Mouse (Mus musculus): Measurements from ENCODE around the gene Syne1. TPM values are rescaled to one million over a fixed set of nuclear protein-coding genes. Genes with fewer than 3 reads are reported as not detected.

Syne1 gene
- polyA plus RNA-seq, 1 experiment, result 38.7 TPM

DNA sequence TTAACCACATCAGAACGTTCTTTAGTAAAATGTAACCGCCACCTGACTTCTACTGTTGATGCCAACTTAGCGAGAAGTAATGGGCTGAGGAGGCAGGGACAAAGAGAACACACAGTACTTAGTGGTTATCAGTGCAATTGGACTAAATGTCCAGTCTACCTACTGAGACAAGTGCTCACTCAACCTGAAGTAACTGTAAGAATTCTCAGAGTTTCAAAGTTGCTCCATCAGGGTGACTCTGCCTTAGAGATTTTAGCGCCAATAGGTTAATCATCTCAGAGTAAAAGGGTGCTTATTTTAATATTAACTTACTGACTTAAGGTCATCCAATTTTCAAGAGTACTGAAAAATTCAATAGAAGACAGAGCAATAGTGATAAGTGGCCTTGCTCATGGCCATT, 525.4 kb downstream of the Syne1 start:
- TF ChIP-seq CTCF (IDR thresholded peaks at IDR 0.05; ENCODE audit: borderline replicate concordance, insufficient read depth, low read length) (no peak), POLR2A (IDR thresholded peaks at IDR 0.05; ENCODE audit: low read depth, low read length) (no peak)
- Histone ChIP-seq H3K4me3 (ENCODE audit: insufficient read depth, low read length) (no peak overlapping the region), H3K4me1 (ENCODE audit: control insufficient read depth, insufficient read depth, low read length) (no peaks in the 10 kb centered on the region), H3K27ac (ENCODE audit: insufficient read depth, low read length) (no peak overlapping the region)

DNA sequence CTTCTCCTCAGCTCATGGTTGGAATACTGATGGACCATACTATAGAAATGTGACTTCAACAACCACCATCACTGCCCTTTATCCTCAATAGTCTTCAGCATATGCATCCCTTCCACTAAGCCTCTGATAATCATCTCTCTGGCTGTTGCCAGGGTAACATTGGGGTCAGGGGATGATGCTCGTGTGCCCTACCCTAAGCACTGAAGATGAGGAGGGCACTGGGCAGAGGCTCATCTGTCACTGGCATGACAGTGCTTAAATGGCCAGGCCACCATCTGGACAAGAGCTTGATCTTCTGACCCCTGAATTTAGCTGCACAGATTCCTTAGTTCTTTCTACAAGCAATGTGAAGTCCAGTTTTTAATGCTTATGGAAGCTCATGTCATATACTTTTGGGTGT, 534.1 kb downstream of the Syne1 start:
- no peak for TF ChIP-seq POLR2A (IDR thresholded peaks at IDR 0.05; ENCODE audit: low read depth, low read length)
- no peak for TF ChIP-seq CTCF (IDR thresholded peaks at IDR 0.05; ENCODE audit: borderline replicate concordance, insufficient read depth, low read length)
- no peak overlapping the region for H3K4me3 ChIP-seq (ENCODE audit: insufficient read depth, low read length)
- H3K4me1 ChIP-seq (ENCODE audit: control insufficient read depth, insufficient read depth, low read length), result no peaks in the 10 kb centered on the region
- H3K27ac ChIP-seq (ENCODE audit: insufficient read depth, low read length), result no peak overlapping the region

DNA sequence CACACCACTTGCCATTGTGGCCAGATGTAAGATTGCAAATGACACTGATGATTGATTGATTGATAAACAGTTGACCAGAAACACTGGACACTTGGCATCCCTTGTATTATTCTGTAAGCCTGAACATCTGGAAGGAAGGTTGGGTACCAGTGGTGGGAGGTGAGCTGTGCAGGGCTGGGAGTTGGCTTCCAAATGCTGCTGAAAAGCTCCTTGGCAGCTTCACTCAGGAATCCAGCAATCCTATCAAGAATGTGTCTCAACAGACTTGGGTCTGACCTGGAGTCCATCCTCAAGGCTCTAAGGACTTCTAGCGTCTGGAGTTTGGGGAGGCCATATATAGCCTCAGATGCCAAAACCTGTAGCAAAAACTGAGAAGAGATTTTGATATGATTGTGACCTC, 536.3 kb downstream of the Syne1 start:
- TF ChIP-seq POLR2A (IDR thresholded peaks at IDR 0.05; ENCODE audit: low read depth, low read length), result no peak
- TF ChIP-seq CTCF (IDR thresholded peaks at IDR 0.05; ENCODE audit: borderline replicate concordance, insufficient read depth, low read length), result no peak

DNA sequence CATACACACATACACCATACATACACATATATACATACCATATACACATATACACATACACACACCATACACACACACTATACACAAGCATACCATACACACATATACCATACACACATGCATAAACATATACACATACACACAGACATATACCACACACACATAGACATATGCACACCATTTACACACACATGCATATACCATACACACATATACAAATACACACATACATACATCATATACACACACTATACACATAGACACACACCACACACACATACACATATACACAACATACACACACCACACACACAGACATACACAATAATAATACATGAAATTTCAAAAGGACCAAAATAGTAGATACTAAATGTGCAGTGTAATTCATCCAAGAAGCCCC, 539.3 kb downstream of the Syne1 start:
- TF ChIP-seq POLR2A (IDR thresholded peaks at IDR 0.05; ENCODE audit: low read depth, low read length) (no peak), CTCF (IDR thresholded peaks at IDR 0.05; ENCODE audit: borderline replicate concordance, insufficient read depth, low read length) (no peak)
- no peak overlapping the region for H3K27ac ChIP-seq (ENCODE audit: insufficient read depth, low read length)

More for the DNA sequence above, 536.3 kb downstream of the Syne1 start:
- Histone ChIP-seq H3K4me3 (ENCODE audit: insufficient read depth, low read length) (no peak overlapping the region), H3K4me1 (ENCODE audit: control insufficient read depth, insufficient read depth, low read length) (no peaks in the 10 kb centered on the region), H3K27ac (ENCODE audit: insufficient read depth, low read length) (no peak overlapping the region)

DNA sequence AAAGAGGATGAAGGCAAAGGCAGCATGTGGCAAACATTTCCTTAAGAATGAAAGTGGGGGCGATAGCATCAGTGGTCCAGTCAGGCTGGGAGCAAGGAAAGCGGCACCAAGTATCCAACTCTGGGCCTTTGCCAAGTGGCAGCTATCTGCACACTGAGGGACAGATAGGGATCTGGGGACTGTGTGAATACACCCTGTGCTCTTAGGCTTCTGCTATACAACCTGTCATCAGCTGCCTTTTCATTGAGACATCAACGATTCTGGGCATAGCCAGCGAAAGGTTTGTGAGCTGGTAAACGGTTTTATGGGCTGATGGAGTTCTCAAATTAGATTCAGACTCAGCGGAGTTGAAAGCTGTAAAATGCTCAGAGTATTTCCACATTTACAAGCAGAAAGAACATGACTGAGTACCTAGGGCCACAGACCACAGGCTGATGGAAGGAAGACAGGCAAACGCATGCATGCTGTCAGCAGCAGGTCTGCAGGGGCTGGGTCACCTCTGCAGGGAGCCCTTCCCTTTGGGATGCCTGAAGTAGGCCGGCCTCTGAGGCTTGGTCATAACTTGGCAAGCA, 542.4 kb downstream of the Syne1 start:
- Histone ChIP-seq H3K4me1 (ENCODE audit: control insufficient read depth, insufficient read depth, low read length) (no peaks in the 10 kb centered on the region), H3K27ac (ENCODE audit: insufficient read depth, low read length) (no peak overlapping the region), H3K4me3 (ENCODE audit: insufficient read depth, low read length) (no peak overlapping the region)
- TF ChIP-seq POLR2A (IDR thresholded peaks at IDR 0.05; ENCODE audit: low read depth, low read length), result no peak
- no peak for TF ChIP-seq CTCF (IDR thresholded peaks at IDR 0.05; ENCODE audit: borderline replicate concordance, insufficient read depth, low read length)

More for the DNA sequence above, 539.3 kb downstream of the Syne1 start:
- Histone ChIP-seq H3K4me1 (ENCODE audit: control insufficient read depth, insufficient read depth, low read length) (no peaks in the 10 kb centered on the region), H3K4me3 (ENCODE audit: insufficient read depth, low read length) (no peak overlapping the region)

DNA sequence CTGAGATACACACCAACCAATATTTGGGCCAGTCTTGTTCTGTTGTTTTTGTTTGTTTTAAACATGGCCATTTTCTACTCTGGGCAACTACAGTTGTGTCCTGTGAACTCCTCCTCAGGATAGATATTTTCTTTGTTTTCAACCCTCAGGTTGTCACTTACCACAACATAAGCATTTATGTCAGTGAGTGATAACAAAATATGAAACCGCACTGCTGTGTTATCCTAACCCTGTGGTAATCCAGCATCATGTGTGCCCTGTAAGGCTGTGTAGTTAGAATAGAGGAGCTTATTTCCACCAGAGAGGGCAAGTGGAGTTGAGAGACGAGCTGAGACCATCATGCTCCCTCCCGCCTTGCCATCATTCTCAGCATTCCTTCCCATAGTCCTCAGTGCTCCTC, 554.7 kb downstream of the Syne1 start:
- no peak for TF ChIP-seq POLR2A (IDR thresholded peaks at IDR 0.05; ENCODE audit: low read depth, low read length)
- no peak for TF ChIP-seq CTCF (IDR thresholded peaks at IDR 0.05; ENCODE audit: borderline replicate concordance, insufficient read depth, low read length)
- no peaks in the 10 kb centered on the region for H3K4me1 ChIP-seq (ENCODE audit: control insufficient read depth, insufficient read depth, low read length)
- no peak overlapping the region for H3K27ac ChIP-seq (ENCODE audit: insufficient read depth, low read length)
- no peak overlapping the region for H3K4me3 ChIP-seq (ENCODE audit: insufficient read depth, low read length)

DNA sequence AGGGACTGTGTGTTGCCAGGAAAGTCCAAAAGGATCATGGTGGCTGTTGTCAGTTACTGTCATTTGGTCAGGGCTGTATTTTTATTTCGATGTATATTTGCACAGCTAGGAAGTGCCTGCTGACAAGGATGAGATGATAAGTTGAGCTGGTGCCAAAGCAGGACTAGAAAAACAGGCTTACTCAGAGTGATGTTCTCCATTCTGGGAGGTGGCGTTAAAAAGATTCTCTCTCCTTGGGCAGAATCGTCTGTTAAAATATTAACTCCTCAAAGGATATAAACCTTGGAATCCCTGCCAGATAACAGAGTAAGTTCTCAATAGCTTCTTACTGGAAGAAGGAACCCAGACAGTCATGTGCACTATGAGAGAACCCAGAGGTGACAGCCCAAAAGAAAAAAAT, 557.5 kb downstream of the Syne1 start:
- H3K4me1 ChIP-seq (ENCODE audit: control insufficient read depth, insufficient read depth, low read length), result no peaks in the 10 kb centered on the region
- H3K4me3 ChIP-seq (ENCODE audit: insufficient read depth, low read length), result no peak overlapping the region
- H3K27ac ChIP-seq (ENCODE audit: insufficient read depth, low read length), result no peak overlapping the region
- TF ChIP-seq POLR2A (IDR thresholded peaks at IDR 0.05; ENCODE audit: low read depth, low read length) (no peak), CTCF (IDR thresholded peaks at IDR 0.05; ENCODE audit: borderline replicate concordance, insufficient read depth, low read length) (no peak)

DNA sequence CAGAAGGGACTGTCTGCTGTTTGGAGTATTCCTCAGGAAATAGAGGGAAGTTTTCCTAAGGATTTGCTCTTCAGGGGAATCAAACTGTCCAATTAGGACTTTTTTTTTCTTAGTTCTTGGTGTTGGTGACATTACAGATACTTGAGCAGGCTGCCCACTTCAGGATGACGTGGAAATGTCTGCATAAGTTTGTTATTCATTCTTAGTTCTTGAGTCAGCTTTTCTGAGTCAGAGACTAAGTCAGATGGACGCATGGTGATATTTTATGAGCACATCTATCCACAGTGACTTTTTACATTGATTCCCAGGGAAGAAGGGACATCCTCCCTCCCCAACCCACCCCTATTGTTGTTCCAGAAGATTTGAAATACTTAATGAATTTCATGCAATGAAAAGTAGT, 567.4 kb downstream of the Syne1 start:
- no peak overlapping the region for H3K4me3 ChIP-seq (ENCODE audit: insufficient read depth, low read length)
- peak overlapping the region; percentile 81; the same call in 1 of the 2 replicates for H3K27ac ChIP-seq (ENCODE audit: insufficient read depth, low read length)
- TF ChIP-seq CTCF (IDR thresholded peaks at IDR 0.05; ENCODE audit: borderline replicate concordance, insufficient read depth, low read length), result no peak
- no peak for TF ChIP-seq POLR2A (IDR thresholded peaks at IDR 0.05; ENCODE audit: low read depth, low read length)
- H3K4me1 ChIP-seq (ENCODE audit: control insufficient read depth, insufficient read depth, low read length), result no peaks in the 10 kb centered on the region

DNA sequence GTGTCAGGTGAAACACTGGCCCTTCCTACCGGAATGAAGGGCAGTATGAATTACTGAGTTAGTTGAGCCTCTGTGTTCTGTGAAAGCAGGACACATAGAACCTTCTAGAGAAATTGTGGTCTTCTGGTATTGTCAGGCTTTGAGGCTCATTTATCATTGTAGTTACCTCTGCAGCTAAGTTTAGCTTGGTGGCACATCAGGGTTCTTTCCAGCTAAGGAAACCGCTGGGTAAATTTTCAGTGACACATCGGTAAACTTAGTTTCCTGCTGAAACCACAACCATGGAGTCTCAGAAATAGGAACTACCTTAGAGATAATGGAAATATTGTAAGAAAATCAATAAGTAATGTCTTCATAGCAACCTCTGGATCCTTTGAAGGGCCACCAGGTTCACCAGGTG, 573.9 kb downstream of the Syne1 start:
- Histone ChIP-seq H3K27ac (ENCODE audit: insufficient read depth, low read length) (no peak overlapping the region), H3K4me1 (ENCODE audit: control insufficient read depth, insufficient read depth, low read length) (no peaks in the 10 kb centered on the region; the same call in 1 of the 2 replicates), H3K4me3 (ENCODE audit: insufficient read depth, low read length) (no peak overlapping the region)
- TF ChIP-seq CTCF (IDR thresholded peaks at IDR 0.05; ENCODE audit: borderline replicate concordance, insufficient read depth, low read length), result no peak
- TF ChIP-seq POLR2A (IDR thresholded peaks at IDR 0.05; ENCODE audit: low read depth, low read length), result no peak

DNA sequence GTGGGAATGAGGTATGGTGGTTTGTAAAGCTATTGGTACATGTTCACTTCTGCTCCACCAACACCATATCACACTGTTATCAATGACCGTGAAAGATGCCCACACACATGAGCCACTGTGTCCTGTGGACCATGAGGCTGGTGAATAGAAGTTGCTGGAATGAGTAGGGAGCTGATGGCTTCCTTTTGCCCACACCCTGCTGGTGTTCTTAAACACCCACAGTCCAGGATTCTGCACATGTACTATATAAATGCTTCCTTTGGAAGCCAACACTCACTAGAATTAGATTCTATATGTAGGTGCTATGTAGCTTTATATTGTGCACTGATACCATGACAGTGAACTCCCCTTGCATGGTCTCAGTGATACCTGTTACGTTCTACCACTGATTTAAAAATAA, 574.7 kb downstream of the Syne1 start:
- Histone ChIP-seq H3K27ac (ENCODE audit: insufficient read depth, low read length) (no peak overlapping the region), H3K4me3 (ENCODE audit: insufficient read depth, low read length) (no peak overlapping the region), H3K4me1 (ENCODE audit: control insufficient read depth, insufficient read depth, low read length) (no peaks in the 10 kb centered on the region; the same call in 1 of the 2 replicates)
- TF ChIP-seq POLR2A (IDR thresholded peaks at IDR 0.05; ENCODE audit: low read depth, low read length), result no peak
- TF ChIP-seq CTCF (IDR thresholded peaks at IDR 0.05; ENCODE audit: borderline replicate concordance, insufficient read depth, low read length), result no peak
